Mouse (Mus musculus): ENCODE results near the gene Gm37240. TPM values are rescaled to one million over a fixed set of nuclear protein-coding genes. Genes with fewer than 3 reads are reported as not detected.

Gene Gm37240
- polyA plus RNA-seq, 1 experiment from 2014 or later: 5.2 TPM

GRCm38 (mm10) chr3:85080882-85081558, 806.3 kb downstream of the Gm37240 start:
- DNase-seq (ENCODE audit: low spot score): no peak

- no peak for DNase-seq (ENCODE audit: low spot score)
Observed at GRCm38 (mm10) chr3:85064113-85064512, 823.2 kb downstream of the Gm37240 start.

GRCm38 (mm10) chr3:85060153-85060552, 827.2 kb downstream of the Gm37240 start:
- no peak for DNase-seq (ENCODE audit: low spot score)

- DNase-seq (ENCODE audit: low spot score): no peak
Observed at GRCm38 (mm10) chr3:85057245-85057644, 830.1 kb downstream of the Gm37240 start.

GRCm38 (mm10) chr3:85053526-85053925, 833.8 kb downstream of the Gm37240 start:
- no peak for DNase-seq (ENCODE audit: low spot score)

- DNase-seq (ENCODE audit: low spot score): no peak
Observed at GRCm38 (mm10) chr3:85052196-85052595, 835.1 kb downstream of the Gm37240 start.

- DNase-seq (ENCODE audit: low spot score): no peak
Observed at GRCm38 (mm10) chr3:85048569-85048968, 838.7 kb downstream of the Gm37240 start.

- no peak for DNase-seq (ENCODE audit: low spot score)
Observed at GRCm38 (mm10) chr3:85043679-85044218, 843.6 kb downstream of the Gm37240 start.

- DNase-seq (ENCODE audit: low spot score): no peak
Observed at GRCm38 (mm10) chr3:85042126-85042525, 845.2 kb downstream of the Gm37240 start.

GRCm38 (mm10) chr3:85029141-85029540, 858.2 kb downstream of the Gm37240 start:
- no peak for DNase-seq (ENCODE audit: low spot score)

- no peak for DNase-seq (ENCODE audit: low spot score)
Observed at GRCm38 (mm10) chr3:85024817-85025705, 862.3 kb downstream of the Gm37240 start.

GRCm38 (mm10) chr3:85024237-85024636, 863.1 kb downstream of the Gm37240 start:
- no peak for DNase-seq (ENCODE audit: low spot score)

GRCm38 (mm10) chr3:85022800-85023199, 864.5 kb downstream of the Gm37240 start:
- no peak for DNase-seq (ENCODE audit: low spot score)

GRCm38 (mm10) chr3:85021816-85022215, 865.5 kb downstream of the Gm37240 start:
- DNase-seq (ENCODE audit: low spot score): no peak

- DNase-seq (ENCODE audit: low spot score): no peak
Observed at GRCm38 (mm10) chr3:85020137-85020536, 867.2 kb downstream of the Gm37240 start.

- no peak for DNase-seq (ENCODE audit: low spot score)
Observed at GRCm38 (mm10) chr3:85015667-85016066, 871.7 kb downstream of the Gm37240 start.

- no peak for DNase-seq (ENCODE audit: low spot score)
Observed at GRCm38 (mm10) chr3:85012889-85013288, 874.4 kb downstream of the Gm37240 start.

- no peak for DNase-seq (ENCODE audit: low spot score)
Observed at GRCm38 (mm10) chr3:85005257-85005656, 882.1 kb downstream of the Gm37240 start.

GRCm38 (mm10) chr3:84988880-84989279, 898.4 kb downstream of the Gm37240 start:
- DNase-seq (ENCODE audit: low spot score): no peak

- DNase-seq (ENCODE audit: low spot score): no peak
Observed at GRCm38 (mm10) chr3:84985121-84985625, 902.1 kb downstream of the Gm37240 start.

GRCm38 (mm10) chr3:84982688-84983087, 904.6 kb downstream of the Gm37240 start:
- no peak for DNase-seq (ENCODE audit: low spot score)

GRCm38 (mm10) chr3:84980158-84980557, 907.2 kb downstream of the Gm37240 start:
- no peak for DNase-seq (ENCODE audit: low spot score)

Data from thymus, postnatal 0 days (tissue).